Mouse (Mus musculus): ENCODE measurements around the gene Vars2.

Vars2 gene

GRCm38 (mm10) chr17:35695289-35695688 lies 27.9 kb upstream of the Vars2 start:
- intact Hi-C loops (cut with DNase I) = no loop called here

DNA sequence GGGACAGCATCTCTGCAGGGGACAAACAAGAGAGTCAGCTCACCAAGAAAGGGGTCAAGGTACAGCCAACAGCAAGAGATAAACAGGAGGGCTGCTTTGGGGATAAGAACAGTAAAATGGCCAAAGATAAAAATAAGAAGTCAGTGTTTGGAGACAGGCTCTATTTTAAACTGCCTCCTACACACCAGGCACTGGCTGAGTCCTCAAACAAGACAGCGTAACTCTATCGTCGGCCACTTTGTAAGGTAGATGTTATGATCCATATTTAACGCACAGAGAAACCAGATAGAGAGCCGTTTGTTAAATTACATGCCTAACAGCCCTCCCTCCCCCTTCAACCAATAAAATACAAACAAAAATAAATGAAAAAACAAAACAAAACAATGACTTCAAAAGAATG lies 26.5 kb upstream of the Vars2 start:
- intact Hi-C loops (cut with DNase I) = no loop called here

GRCm38 (mm10) chr17:35692368-35692767 lies 25.0 kb upstream of the Vars2 start:
- intact Hi-C loops (cut with DNase I) = no loop called here

DNA sequence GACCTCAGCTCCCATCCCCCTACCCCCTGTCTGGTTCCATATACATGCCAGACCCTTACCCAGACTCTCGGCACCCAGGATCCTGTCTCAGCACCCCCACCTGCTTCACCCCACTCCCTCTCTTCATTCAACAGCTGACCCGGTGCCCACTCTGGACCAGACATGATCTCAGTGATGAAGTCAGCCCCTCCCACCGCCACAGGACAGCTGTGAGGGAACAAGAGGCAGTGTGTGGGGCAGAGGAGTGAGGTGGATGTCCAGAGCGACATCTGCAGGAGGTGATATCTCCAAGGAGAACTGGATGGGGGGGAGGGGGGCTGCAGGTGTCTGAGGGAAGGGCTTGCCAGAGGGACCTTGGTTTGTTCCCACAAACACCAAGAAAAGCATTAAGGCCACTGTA lies 24.4 kb upstream of the Vars2 start:
- intact Hi-C loops (cut with DNase I) = no loop called here

DNA sequence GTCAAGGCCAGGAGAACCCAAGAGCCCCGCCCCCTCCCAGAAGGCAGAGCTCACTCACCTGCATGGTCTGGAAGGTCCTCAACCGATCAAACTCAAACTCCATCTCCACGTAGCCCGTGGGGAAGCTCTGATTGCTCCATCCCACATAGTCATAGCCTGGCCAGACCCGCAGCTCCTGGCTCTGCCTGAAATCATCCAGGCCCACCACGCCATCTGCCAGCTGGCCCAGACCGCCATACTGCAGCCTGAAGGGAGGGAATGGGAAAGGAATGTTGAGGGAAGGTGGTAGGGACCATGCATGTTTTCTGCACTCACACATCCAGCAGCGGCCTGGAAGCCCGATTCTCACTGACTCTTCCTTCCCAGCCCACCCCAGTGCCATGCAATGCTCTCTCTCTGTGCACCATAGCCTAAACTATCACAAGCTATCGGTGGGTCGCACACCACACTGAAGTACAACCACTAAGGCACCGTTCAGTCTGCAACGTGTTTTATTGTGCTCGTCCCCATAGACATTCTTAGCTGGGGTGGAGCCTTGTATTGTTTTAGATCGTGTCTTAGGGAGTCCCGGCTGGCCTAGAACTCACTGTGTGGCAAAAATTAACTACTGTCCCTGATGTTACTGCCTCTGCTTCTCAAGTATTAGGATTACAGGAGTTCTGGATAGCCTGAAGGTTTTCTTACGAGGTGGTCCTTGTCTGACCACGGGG lies 22.7 kb upstream of the Vars2 start:
- intact Hi-C loops (cut with DNase I) = no loop called here

GRCm38 (mm10) chr17:35688347-35689175 lies 21.2 kb upstream of the Vars2 start:
- intact Hi-C loops (cut with DNase I) = no loop called here

DNA sequence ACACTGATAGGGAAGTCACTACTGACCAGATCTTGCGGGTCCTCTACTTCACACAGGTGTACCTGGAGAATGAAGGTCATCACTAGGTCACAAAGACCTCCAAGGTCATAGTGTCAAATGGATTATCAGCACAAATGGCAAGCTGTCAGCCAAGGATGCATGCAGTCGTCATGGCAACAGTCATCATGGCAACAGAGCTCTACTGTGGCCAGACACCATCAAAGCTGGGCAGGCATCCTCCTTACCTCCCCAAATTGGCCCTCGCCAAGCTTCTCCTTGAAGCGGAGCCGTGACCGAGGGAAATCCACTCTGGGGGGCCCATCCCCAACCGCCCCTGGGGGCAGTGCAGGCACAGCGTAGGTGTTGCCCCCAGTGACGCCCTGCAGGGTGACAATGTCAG lies 17.7 kb upstream of the Vars2 start:
- intact Hi-C loops (cut with DNase I) = no loop called here

DNA sequence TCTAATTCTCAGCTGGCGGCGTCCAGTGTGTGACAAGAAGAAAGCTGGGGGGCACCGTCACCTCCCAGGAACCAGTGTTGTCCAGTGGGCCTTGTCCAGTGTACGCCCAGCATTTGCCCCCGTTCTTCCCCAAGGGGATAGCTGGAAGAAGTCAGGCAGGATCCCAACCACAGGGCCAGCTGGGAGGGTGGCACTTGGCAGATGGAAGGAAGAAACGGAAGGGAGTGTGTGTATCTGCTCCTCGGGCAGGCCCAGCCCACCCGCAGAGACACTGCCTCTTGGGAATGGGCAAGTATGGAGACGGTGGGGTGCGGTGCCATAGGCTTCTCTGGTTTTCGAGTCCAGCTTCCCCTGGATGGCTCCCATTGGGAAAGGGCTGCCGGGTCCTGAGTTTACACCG lies 14.6 kb upstream of the Vars2 start:
- intact Hi-C loops (cut with DNase I) = no loop called here

DNA sequence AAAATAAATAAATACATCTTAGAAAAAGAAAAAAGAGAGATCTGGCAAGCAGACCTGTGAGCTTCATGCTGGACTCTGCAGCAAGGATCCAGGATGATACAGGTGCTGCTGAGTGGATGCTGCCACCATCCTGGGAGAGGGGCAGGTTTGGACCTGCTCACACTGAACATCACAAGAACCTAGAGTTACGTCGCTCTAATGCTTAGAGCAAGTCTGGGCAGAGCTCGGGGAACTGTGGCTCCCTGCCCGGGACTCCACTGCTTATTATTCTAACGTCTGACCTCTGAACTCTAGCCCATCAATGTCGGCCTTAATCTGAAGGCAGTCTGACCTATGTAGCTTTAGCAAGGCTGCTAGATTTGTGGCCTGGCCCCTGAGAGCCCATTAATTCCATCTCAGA lies 13.2 kb upstream of the Vars2 start:
- intact Hi-C loops (cut with DNase I) = no loop called here

- intact Hi-C loops (cut with DNase I) = no loop called here
Observed at GRCm38 (mm10) chr17:35673416-35674035, 6.1 kb upstream of the Vars2 start, which contains the start of gene Gtf2h4. Gene Gtf2h4 (minus strand): TSS chr17:35673739.

DNA sequence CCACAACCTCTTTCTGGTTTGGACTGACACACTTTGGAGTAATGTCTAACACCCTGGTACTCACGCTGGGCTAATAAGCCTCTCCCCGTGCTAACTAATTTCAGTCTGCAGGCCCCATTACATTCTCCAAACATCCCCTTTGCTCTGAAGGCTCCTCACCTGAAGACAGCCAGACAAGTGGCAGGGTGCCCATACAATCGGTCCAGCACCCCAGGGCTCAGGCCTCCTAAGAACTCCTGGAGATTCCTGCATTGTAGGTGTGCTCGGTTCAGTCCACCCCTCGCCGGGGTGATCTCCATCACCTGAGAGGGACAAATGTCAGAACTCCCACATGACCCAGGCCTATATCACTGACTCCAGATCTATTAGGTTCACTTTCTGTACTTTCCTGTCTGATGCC lies 5.1 kb upstream of the Vars2 start:
- intact Hi-C loops (cut with DNase I) = no loop called here

DNA sequence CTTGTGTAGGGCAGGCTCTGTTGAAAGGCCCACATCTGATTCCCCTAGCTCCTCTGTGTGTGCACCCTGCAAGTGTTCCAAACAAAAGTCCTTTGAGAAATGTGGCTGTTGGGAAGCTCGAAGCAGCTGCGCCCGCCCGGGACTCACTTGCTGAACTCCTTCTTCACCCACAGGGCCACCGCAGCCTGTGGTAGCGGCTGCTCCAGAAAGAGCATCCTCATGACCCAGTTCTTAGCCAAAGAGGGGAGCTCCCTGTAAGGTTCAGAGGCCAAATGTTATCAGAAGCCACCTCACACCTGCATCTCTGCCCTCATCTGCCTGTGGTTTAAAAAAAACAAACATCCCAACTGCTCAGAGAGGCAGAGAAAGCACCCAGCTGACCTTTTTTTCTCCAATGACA lies 4.5 kb upstream of the Vars2 start:
- intact Hi-C loops (cut with DNase I) = no loop called here

GRCm38 (mm10) chr17:35669731-35670130 lies 2.3 kb upstream of the Vars2 start:
- intact Hi-C loops (cut with DNase I) = no loop called here

DNA sequence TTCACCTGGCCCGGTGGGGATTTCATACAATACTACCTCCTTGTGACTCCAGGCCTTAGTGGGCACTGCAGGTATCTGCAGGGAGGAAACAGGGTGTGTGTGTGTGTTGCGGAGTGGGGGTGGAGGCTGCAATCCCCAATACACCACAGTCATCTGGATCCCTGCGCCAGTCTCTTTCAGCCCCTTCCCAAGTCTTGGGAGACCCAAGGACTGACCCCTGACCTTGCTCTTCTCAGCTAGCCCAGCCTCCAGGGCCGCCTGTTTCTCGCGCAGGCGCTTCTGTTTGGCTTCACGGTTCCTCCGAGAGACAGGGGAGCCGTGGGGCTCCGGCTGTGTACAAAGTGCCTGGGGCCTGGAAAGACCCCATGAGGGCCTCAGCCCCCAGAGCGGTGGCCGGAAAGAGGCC lies 538 bp downstream of the Vars2 start:
- intact Hi-C loops (cut with DNase I) = loop anchor here (2.0 kb wide), 1 partner anchor 30 kb away; no protein-coding TSS in a partner anchor

DNA sequence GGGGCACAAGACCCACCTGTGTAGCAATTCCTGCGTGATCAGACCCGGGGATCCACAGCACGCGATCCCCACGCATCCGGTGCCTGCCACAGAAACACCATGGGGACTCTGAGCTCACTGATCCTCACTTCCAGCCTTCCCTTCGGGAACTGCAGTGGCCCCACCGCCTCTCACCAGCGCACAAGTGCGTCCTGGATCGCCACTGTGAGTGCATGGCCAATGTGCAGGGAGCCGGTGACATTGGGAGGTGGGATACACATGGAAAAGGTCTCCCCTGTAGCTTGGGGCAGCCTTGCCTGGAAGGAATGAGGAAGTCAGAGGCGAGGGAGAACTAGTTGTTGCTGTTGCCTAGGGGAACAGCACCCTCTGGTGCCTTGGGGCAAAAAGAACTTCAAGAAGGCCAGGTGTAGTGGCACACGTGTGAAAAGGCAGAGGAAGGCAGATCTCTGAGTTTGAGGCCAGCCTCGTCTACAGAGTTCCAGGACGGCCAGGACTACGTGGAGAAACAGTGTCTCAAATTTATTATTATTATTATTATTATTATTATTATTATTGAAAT lies 1.4 kb downstream of the Vars2 start:
- intact Hi-C loops (cut with DNase I) = loop anchor here (2.0 kb wide), 1 partner anchor 29 kb away; no protein-coding TSS in a partner anchor

- intact Hi-C loops (cut with DNase I) = no loop called here
Observed at GRCm38 (mm10) chr17:35653086-35653485, 14.3 kb downstream of the Vars2 start.

GRCm38 (mm10) chr17:35649429-35649828 lies 18.0 kb downstream of the Vars2 start:
- intact Hi-C loops (cut with DNase I) = no loop called here

DNA sequence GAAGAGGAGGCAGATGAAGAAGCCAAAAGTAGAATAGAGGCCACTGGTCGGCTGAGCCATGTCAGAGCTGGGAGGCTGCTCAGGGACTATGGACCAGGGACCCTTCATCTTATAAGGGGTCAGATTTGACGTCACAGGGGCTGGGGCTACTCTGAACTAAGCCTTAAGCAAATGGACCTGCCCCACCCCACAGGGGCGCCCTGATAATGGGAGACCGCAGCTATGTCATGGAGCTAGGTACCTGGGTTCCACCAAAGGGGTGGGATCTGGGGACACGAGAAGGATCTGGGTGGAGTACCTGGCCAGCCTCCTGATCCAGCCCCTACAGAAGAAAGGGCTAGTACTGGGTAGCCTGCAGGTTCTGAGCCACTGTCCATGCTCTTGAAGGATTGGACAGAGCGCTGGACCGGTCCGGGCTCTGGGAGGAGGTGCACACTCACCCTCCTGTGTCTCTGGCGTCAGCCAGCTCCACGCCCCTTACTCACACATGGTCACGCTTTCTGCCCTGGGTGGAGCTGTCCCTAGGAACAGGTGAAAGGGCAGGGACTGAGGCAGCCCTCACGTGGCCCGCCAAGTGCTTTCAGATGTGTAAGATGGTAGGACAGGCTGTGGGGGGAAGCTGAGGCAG lies 23.7 kb downstream of the Vars2 start, which contains the start of gene Mucl3:
Gene Mucl3, minus strand, starts transcription at position 87 of the 628 bp plus-strand sequence.
- intact Hi-C loops (cut with DNase I) = no loop called here

- intact Hi-C loops (cut with DNase I) = no loop called here
Observed at GRCm38 (mm10) chr17:35639352-35639751, 28.0 kb downstream of the Vars2 start.

DNA sequence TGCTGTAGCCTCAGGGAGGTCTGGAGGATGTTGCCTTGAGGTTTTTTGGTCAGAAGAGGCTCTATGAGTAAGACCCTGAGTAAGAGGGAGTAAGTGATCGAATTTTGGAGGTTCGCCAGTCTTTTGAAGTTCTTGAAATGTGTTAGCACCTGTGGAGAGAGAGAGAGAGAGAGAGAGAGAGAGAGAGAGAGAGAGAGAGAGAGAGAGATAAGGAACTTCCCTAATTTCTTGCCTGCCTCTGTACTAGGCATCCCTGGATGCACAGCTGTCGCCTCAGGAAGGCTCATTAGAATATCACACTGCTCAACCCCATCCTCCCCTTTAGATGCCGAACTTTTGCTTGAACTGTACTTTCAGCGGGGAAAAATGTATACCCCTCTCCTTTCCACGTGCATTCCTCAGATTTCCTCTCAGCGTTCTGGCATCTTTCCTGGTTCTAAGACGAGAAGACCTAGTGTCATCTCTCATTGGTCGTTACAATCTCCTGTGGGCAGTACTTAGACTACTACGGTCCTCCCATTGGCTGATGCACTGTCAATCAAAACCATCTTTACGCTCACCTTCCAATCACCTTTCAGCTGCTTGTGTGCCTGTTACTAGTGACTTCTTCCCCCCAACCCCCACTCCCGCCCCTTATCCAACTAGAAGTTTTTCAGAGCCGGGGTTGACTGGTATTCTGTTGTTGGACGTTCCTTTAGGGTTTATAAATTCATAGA lies 28.8 kb downstream of the Vars2 start:
- intact Hi-C loops (cut with DNase I) = no loop called here

All from adrenal gland (tissue).